Mouse (Mus musculus): ENCODE data around the gene Wnt9a. TPM values are rescaled to one million over a fixed set of nuclear protein-coding genes. Genes with fewer than 3 reads are reported as not detected.

Wnt9a gene
- polyA plus RNA-seq, 1 experiment from 2014 or later, result 0.85 TPM

Small RNA genes within 50 kb of the gene (microRNA-seq; reads per million reads assigned to microRNA genes)
- not detected for gene Gm24756

Other genes starting within 250 kb of the Wnt9a start
- gene Obscn, start 170.5 kb upstream of the Wnt9a start, polyA plus RNA-seq (2014; fragmentation: Nextera tagmentation; extraction: Ambion mirVana), result 0.33 and 0.51 TPM in 2 replicates
- gene Iba57, start 143.2 kb upstream of the Wnt9a start, polyA plus RNA-seq (2014; fragmentation: Nextera tagmentation; extraction: Ambion mirVana), result 2.3 and 3.6 TPM in 2 replicates
- 0.11 and 0.28 TPM in 2 replicates for gene Gjc2, start 123.7 kb upstream of the Wnt9a start, polyA plus RNA-seq (2014; fragmentation: Nextera tagmentation; extraction: Ambion mirVana)
- 132 and 149 TPM in 2 replicates for gene Guk1, start 114.7 kb upstream of the Wnt9a start, polyA plus RNA-seq (2014; fragmentation: Nextera tagmentation; extraction: Ambion mirVana)
- gene Mrpl55, start 104.4 kb upstream of the Wnt9a start, polyA plus RNA-seq (2014; fragmentation: Nextera tagmentation; extraction: Ambion mirVana), result 113 and 128 TPM in 2 replicates
- gene 2310033P09Rik, start 98.6 kb upstream of the Wnt9a start, polyA plus RNA-seq (2014; fragmentation: Nextera tagmentation; extraction: Ambion mirVana), result 36.9 and 41.8 TPM in 2 replicates
- gene Arf1, start 78.7 kb upstream of the Wnt9a start, polyA plus RNA-seq (2014; fragmentation: Nextera tagmentation; extraction: Ambion mirVana), result 544 and 644 TPM in 2 replicates
- not detected in 2 replicates for gene Wnt3a, start 16.2 kb upstream of the Wnt9a start, polyA plus RNA-seq (2014; fragmentation: Nextera tagmentation; extraction: Ambion mirVana)
- not detected in 2 replicates for gene Prss38, start 68.7 kb downstream of the Wnt9a start, polyA plus RNA-seq (2014; fragmentation: Nextera tagmentation; extraction: Ambion mirVana)
- 10.2 and 15.1 TPM in 2 replicates for gene Jmjd4, start 143.1 kb downstream of the Wnt9a start, polyA plus RNA-seq (2014; fragmentation: Nextera tagmentation; extraction: Ambion mirVana)
- 98.4 and 108 TPM in 2 replicates for gene Snap47, start 144.3 kb downstream of the Wnt9a start, polyA plus RNA-seq (2014; fragmentation: Nextera tagmentation; extraction: Ambion mirVana)
- gene Zfp867, start 165.5 kb downstream of the Wnt9a start, polyA plus RNA-seq (2014; fragmentation: Nextera tagmentation; extraction: Ambion mirVana), result 9.9 and 10.3 TPM in 2 replicates
- 17.9 and 27.4 TPM in 2 replicates for gene Zkscan17, start 219.8 kb downstream of the Wnt9a start, polyA plus RNA-seq (2014; fragmentation: Nextera tagmentation; extraction: Ambion mirVana)
- gene Nlrp3, start 234.6 kb downstream of the Wnt9a start, polyA plus RNA-seq (2014; fragmentation: Nextera tagmentation; extraction: Ambion mirVana), result 0.10 and 0.22 TPM in 2 replicates